ENCODE assay signal across 9 mouse cellular contexts in the genomic region with DNA sequence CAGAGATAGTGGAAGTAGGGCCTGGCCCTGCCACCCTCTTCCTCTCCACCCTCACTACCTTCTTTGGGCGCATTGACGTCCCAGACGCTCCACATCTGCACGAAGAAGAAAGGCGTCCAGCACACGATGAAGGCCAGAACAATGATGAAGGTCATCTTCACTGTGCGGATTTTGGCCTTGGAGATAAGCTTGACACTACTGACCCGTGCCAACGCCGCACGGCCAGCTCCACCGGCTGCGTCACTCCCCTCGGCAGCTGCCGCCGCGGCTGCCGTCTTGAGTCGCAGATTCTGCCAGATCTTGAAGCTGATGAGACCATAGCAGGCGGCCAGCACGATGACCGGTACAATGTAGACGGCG. TPM values are rescaled to one million over a fixed set of nuclear protein-coding genes. Genes with fewer than 3 reads are reported as not detected.
A peak's percentile ranks its signal among the peaks of the same experiment; 100 is the strongest.
DNase-seq lines count a peak whose midpoint lies in the region; ATAC-seq and TF ChIP-seq lines count a peak whose summit lies in the region.
"Had no signal": no experiment of that assay in that cellular context is flagged by ENCODE, and none has a peak within 500 bp of the region (broad histone marks: within the 10 kb centered on the region; RNA-seq: fewer than 3 reads in every experiment).

No protein-coding gene starts in this region.

- H3K9ac ChIP-seq in kidney, postnatal 0 days (ENCODE audit: low read depth, low read length): no peak overlapping the region
- no peak overlapping the region; the same call in 1 of the 2 replicates for H3K9ac ChIP-seq in hindbrain, postnatal 0 days (replicated peaks; ENCODE audit: low read length)
- peak overlapping the region; percentile 35; the same call in 1 of the 2 replicates for H3K9ac ChIP-seq in neural tube, embryonic 12.5 days
- H3K9ac ChIP-seq: liver, embryonic 14.5 days had no signal

- no peak for TF ChIP-seq POLR2A in cortical plate, adult 2 months (IDR thresholded peaks at IDR 0.05; ENCODE audit: extremely low read depth, insufficient read depth, low read length)

- peak overlapping the region; percentile 72 for H3K4me2 ChIP-seq in kidney, postnatal 0 days (ENCODE audit: low read length)
- peak overlapping the region; percentile 66 for H3K4me2 ChIP-seq in hindbrain, postnatal 0 days (ENCODE audit: low read depth, low read length)
- peak overlapping the region; percentile 61 for H3K4me2 ChIP-seq in neural tube, embryonic 12.5 days (replicated peaks)

- no peak for ATAC-seq in kidney, postnatal 0 days (replicated peaks; ENCODE audit: low FRiP score, low read depth)
- ATAC-seq in hindbrain, postnatal 0 days: no peak
- ATAC-seq in neural tube, embryonic 12.5 days (ENCODE audit: low FRiP score, low read depth): no peak

- no peaks in the 10 kb centered on the region for H3K9me3 ChIP-seq in kidney, postnatal 0 days (replicated peaks; ENCODE audit: low read length)
- H3K9me3 ChIP-seq in hindbrain, postnatal 0 days (ENCODE audit: low read length): no peaks in the 10 kb centered on the region
- no peaks in the 10 kb centered on the region for H3K9me3 ChIP-seq in neural tube, embryonic 12.5 days

- no peak for TF ChIP-seq CTCF in kidney, postnatal 0 days (IDR thresholded peaks at IDR 0.05; ENCODE audit: low read depth)
- TF ChIP-seq CTCF in cortical plate, adult 2 months (IDR thresholded peaks at IDR 0.05; ENCODE audit: extremely low read depth, insufficient read depth, low read length): no peak
- TF ChIP-seq CTCF in hindbrain, postnatal 0 days (IDR thresholded peaks at IDR 0.05; ENCODE audit: low read depth): no peak

- peaks cover 16% of the 10 kb centered on the region; the same call in 1 of the 2 replicates for H3K4me1 ChIP-seq in kidney, postnatal 0 days (replicated peaks; ENCODE audit: insufficient read depth, low read length)
- no peaks in the 10 kb centered on the region for H3K4me1 ChIP-seq in cortical plate, adult 2 months (ENCODE audit: control insufficient read depth, insufficient read depth, low read length)
- peaks cover 7% of the 10 kb centered on the region; the same call in 1 of the 2 replicates for H3K4me1 ChIP-seq in hindbrain, postnatal 0 days (ENCODE audit: insufficient read depth, low read length)
- H3K4me1 ChIP-seq in neural tube, embryonic 12.5 days: peaks cover 21% of the 10 kb centered on the region

- H3K27me3 ChIP-seq in kidney, postnatal 0 days (ENCODE audit: insufficient read depth, low read length): peaks cover 21% of the 10 kb centered on the region
- peaks cover 23% of the 10 kb centered on the region for H3K27me3 ChIP-seq in hindbrain, postnatal 0 days (ENCODE audit: insufficient read depth, low read length)
- H3K27me3 ChIP-seq in neural tube, embryonic 12.5 days (replicated peaks): peaks cover 55% of the 10 kb centered on the region

- WGBS in kidney, postnatal 0 days: 38% methylated on average over 24 of the region's 24 CpGs
- 32% methylated on average over 24 of the region's 24 CpGs for WGBS in hindbrain, postnatal 0 days
- WGBS in neural tube, embryonic 12.5 days: 33% methylated on average over 24 of the region's 24 CpGs

- H3K27ac ChIP-seq in kidney, postnatal 0 days: no peak overlapping the region
- no peak overlapping the region for H3K27ac ChIP-seq in cortical plate, adult 2 months (ENCODE audit: insufficient read depth, low read length)
- H3K27ac ChIP-seq in hindbrain, postnatal 0 days: no peak overlapping the region
- H3K27ac ChIP-seq in neural tube, embryonic 12.5 days: no peak overlapping the region
- H3K27ac ChIP-seq: liver, embryonic 14.5 days had no signal

- no peak for DNase-seq in kidney, postnatal 0 days (ENCODE audit: low spot score)
- no peak for DNase-seq in kidney, postnatal 10 days
- DNase-seq in hindbrain, postnatal 0 days (ENCODE audit: low spot score): no peak
- DNase-seq in thymus, postnatal 14 days: no peak
- DNase-seq in embryo, embryonic 10.5 days (ENCODE audit: low spot score): no peak
- DNase-seq in right cerebral cortex, postnatal 36 days (ENCODE audit: low spot score in 2 of 2): no peak

- peak overlapping the region; percentile 33 for H3K4me3 ChIP-seq in kidney, postnatal 0 days (replicated peaks; ENCODE audit: low read depth, low read length)
- H3K4me3 ChIP-seq in cortical plate, adult 2 months (ENCODE audit: insufficient read depth, low read length): peak overlapping the region; percentile 25
- H3K4me3 ChIP-seq in hindbrain, postnatal 0 days (ENCODE audit: low read length): peak overlapping the region; percentile 34
- H3K4me3 ChIP-seq in neural tube, embryonic 12.5 days: peak overlapping the region; percentile 28

- H3K36me3 ChIP-seq in kidney, postnatal 0 days (ENCODE audit: insufficient read depth, low read length): no peaks in the 10 kb centered on the region
- H3K36me3 ChIP-seq in hindbrain, postnatal 0 days (ENCODE audit: insufficient read depth, low read length): no peaks in the 10 kb centered on the region
- no peaks in the 10 kb centered on the region for H3K36me3 ChIP-seq in neural tube, embryonic 12.5 days

RNA-seq across cellular contexts. Expression of gene Oxtr, which starts 0.9 kb away (rescaled TPM):
- 4.1 and 4.6 TPM in 2 replicates for polyA plus RNA-seq in kidney, postnatal 0 days (2015; fragmentation: Nextera tagmentation; extraction: Ambion mirVana)
- 3.5 and 4.1 TPM in 2 replicates for polyA plus RNA-seq in cortical plate, adult 2 months (2012; rRNA removed)
- total RNA-seq in hindbrain, postnatal 0 days (2014; rRNA removed): 5.2 and 8.4 TPM in 2 replicates
- polyA plus RNA-seq in hindbrain, postnatal 0 days (2015; fragmentation: Nextera tagmentation; extraction: Ambion mirVana): 2.2 and 2.7 TPM in 2 replicates
- 0.36 and 0.85 TPM in 2 replicates for polyA plus RNA-seq in neural tube, embryonic 12.5 days (2016; fragmentation: Nextera tagmentation; extraction: Ambion mirVana)

RNA-seq across cellular contexts. Expression of gene Cav3, which starts 29.5 kb away (rescaled TPM):
- 2.0 and 2.6 TPM in 2 replicates for polyA plus RNA-seq in kidney, postnatal 0 days (2015; fragmentation: Nextera tagmentation; extraction: Ambion mirVana)
- polyA plus RNA-seq in cortical plate, adult 2 months (2012; rRNA removed): 0.13 and 0.25 TPM in 2 replicates
- not detected in 2 replicates for total RNA-seq in hindbrain, postnatal 0 days (2014; rRNA removed)
- 0.16 TPM in 1 of 2 replicates, not detected in the other for polyA plus RNA-seq in hindbrain, postnatal 0 days (2015; fragmentation: Nextera tagmentation; extraction: Ambion mirVana)
- 1.0 TPM in 2 replicates for polyA plus RNA-seq in neural tube, embryonic 12.5 days (2016; fragmentation: Nextera tagmentation; extraction: Ambion mirVana)
- polyA plus RNA-seq: liver, embryonic 14.5 days had no signal
